Mouse (Mus musculus): ENCODE data around the gene Tes3-ps. TPM values are rescaled to one million over a fixed set of nuclear protein-coding genes. Genes with fewer than 3 reads are reported as not detected.

The Tes3-ps gene
- total and polyA plus RNA-seq, 3 experiments: 0.31 to 0.68 TPM; not detected in 1

DNA sequence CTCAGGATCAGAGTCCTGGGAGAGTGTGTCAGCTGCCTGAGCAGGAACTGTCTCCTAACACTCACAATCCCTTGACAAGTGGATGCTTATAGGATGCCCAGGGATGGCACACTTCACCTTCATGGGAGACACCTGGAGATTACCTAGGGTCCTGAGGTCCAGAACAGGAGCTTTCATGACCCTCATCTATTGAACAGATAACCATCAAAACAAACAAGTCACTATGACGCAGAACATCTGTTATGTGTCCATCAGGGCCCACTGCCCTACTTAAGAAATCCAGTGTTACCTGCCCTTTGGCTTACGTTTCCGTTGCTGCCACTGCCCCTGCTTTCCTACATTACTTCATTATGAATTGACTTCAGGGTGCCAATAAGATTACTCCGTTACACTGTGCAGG is 12.7 kb downstream of the Tes3-ps start:
- DNase-seq (ENCODE audit: low read depth, low spot score): no peak
- Histone ChIP-seq H3K9me3 (replicated peaks; ENCODE audit: insufficient read depth, low read length) (no peaks in the 10 kb centered on the region), H3K79me2 (ENCODE audit: control insufficient read depth, insufficient read depth, low read length, poor library complexity) (no peaks in the 10 kb centered on the region), H3K36me3 (ENCODE audit: control insufficient read depth in 1 of 2, insufficient read depth in 2 of 2, low read length in 2 of 2) (no peaks in the 10 kb centered on the region; a peak in 1 of 4 replicates), H3K4me3 (ENCODE audit: control insufficient read depth in 1 of 2, insufficient read depth in 1 of 2, low read depth in 2 of 2, low read length in 2 of 2) (no peak overlapping the region), H3K27ac (ENCODE audit: control insufficient read depth, low read depth, low read length) (no peak overlapping the region), H3K27me3 (ENCODE audit: control insufficient read depth in 1 of 2, insufficient read depth in 2 of 2, low read length in 2 of 2) (no peaks in the 10 kb centered on the region), H3K4me1 (ENCODE audit: control insufficient read depth in 1 of 2, insufficient read depth in 2 of 2, low read length in 2 of 2) (no peaks in the 10 kb centered on the region), H3K9ac (ENCODE audit: control insufficient read depth, low read depth, low read length, poor library complexity, severe bottlenecking) (no peak overlapping the region)
- TF ChIP-seq POLR2AphosphoS5 (IDR thresholded peaks at IDR 0.05; ENCODE audit: borderline replicate concordance, low read depth, low read length): no peak
- no peak for TF ChIP-seq MAFK (IDR thresholded peaks at IDR 0.05; ENCODE audit: borderline replicate concordance, low read depth, low read length)
- no peak for TF ChIP-seq TAL1 (IDR thresholded peaks at IDR 0.05; ENCODE audit: low read length)
- TF ChIP-seq UBTF (IDR thresholded peaks at IDR 0.05; ENCODE audit: borderline replicate concordance, insufficient read depth, low read depth, low read length): no peak
- TF ChIP-seq ZMIZ1 (IDR thresholded peaks at IDR 0.05; ENCODE audit: low read depth, low read length): no peak
- TF ChIP-seq RAD21 (IDR thresholded peaks at IDR 0.05; ENCODE audit: low read depth, low read length): no peak
- no peak for TF ChIP-seq MAZ (IDR thresholded peaks at IDR 0.05; ENCODE audit: low read depth, low read length)
- TF ChIP-seq CHD2 (IDR thresholded peaks at IDR 0.05; ENCODE audit: low read length): no peak
- no peak for TF ChIP-seq TCF12 (IDR thresholded peaks at IDR 0.05; ENCODE audit: low read depth, low read length)
- no peak for TF ChIP-seq POLR2AphosphoS2 (IDR thresholded peaks at IDR 0.05; ENCODE audit: low read length)
- TF ChIP-seq GABPA (IDR thresholded peaks at IDR 0.05; ENCODE audit: low read depth, low read length): no peak
- TF ChIP-seq NRF1 (IDR thresholded peaks at IDR 0.05; ENCODE audit: insufficient read depth, low read depth, low read length, poor library complexity, severe bottlenecking): no peak
- no peak for TF ChIP-seq HCFC1 (IDR thresholded peaks at IDR 0.05; ENCODE audit: low read depth, low read length)
- no peak for TF ChIP-seq ELF1 (IDR thresholded peaks at IDR 0.05; ENCODE audit: low read depth, low read length)
- TF ChIP-seq CTCF (IDR thresholded peaks at IDR 0.05 in 2 of 3, conservative IDR thresholded peaks at IDR 0.05 in 1 of 3; ENCODE audit: control insufficient read depth in 1 of 3, insufficient read depth in 1 of 3, low read depth in 2 of 3, low read length in 3 of 3, poor library complexity in 1 of 3, severe bottlenecking in 1 of 3): no peak
- no peak for TF ChIP-seq MYC (IDR thresholded peaks at IDR 0.05; ENCODE audit: low read depth, low read length)
- no peak for TF ChIP-seq MEF2A (IDR thresholded peaks at IDR 0.05; ENCODE audit: extremely low read depth, insufficient replicate concordance, low read depth, low read length, poor library complexity, severe bottlenecking)

DNA sequence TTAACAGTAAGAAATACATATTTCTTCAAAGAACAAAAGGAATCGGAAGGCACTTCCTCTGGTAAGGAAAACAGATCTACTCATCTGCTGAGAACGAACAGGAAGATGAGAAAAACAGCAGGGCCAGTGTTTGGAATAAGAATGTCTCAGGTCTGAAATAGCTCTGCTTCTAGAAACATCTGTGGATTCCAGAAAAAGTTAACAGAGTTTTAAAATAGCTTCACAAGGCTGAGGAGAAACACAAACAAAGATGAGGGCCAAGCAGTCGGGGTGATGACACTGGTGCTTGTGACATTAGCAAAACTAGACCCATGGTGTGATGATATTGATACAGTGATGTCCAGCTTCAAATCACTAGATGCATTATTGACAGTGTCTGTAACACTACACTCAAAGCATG is 14.1 kb downstream of the Tes3-ps start:
- no peaks in the 10 kb centered on the region for H3K9me3 ChIP-seq (replicated peaks; ENCODE audit: insufficient read depth, low read length)
- TF ChIP-seq CHD1 (IDR thresholded peaks at IDR 0.05; ENCODE audit: low read depth, low read length) (no peak), E2F4 (IDR thresholded peaks at IDR 0.05; ENCODE audit: borderline replicate concordance, low read depth, low read length) (no peak), HCFC1 (IDR thresholded peaks at IDR 0.05; ENCODE audit: low read depth, low read length) (no peak), MYC (IDR thresholded peaks at IDR 0.05; ENCODE audit: low read depth, low read length) (no peak), ELF1 (IDR thresholded peaks at IDR 0.05; ENCODE audit: low read depth, low read length) (no peak)
- H3K79me2 ChIP-seq (ENCODE audit: control insufficient read depth, insufficient read depth, low read length, poor library complexity): no peaks in the 10 kb centered on the region
- no peaks in the 10 kb centered on the region; a peak in 1 of 4 replicates for H3K36me3 ChIP-seq (ENCODE audit: control insufficient read depth in 1 of 2, insufficient read depth in 2 of 2, low read length in 2 of 2)
- no peaks in the 10 kb centered on the region for H3K4me1 ChIP-seq (ENCODE audit: control insufficient read depth in 1 of 2, insufficient read depth in 2 of 2, low read length in 2 of 2)
- no peak overlapping the region for H3K4me3 ChIP-seq (ENCODE audit: control insufficient read depth in 1 of 2, insufficient read depth in 1 of 2, low read depth in 2 of 2, low read length in 2 of 2)
- no peaks in the 10 kb centered on the region for H3K27me3 ChIP-seq (ENCODE audit: control insufficient read depth in 1 of 2, insufficient read depth in 2 of 2, low read length in 2 of 2)
- H3K27ac ChIP-seq (ENCODE audit: control insufficient read depth, low read depth, low read length): no peak overlapping the region
- no peak for DNase-seq (ENCODE audit: low read depth, low spot score)
- no peak overlapping the region for H3K9ac ChIP-seq (ENCODE audit: control insufficient read depth, low read depth, low read length, poor library complexity, severe bottlenecking)
